11 mouse cellular contexts compared by ENCODE assay signal in genomic region chr19:29418661-29419115, GRCm38 (mm10). TPM values are rescaled to one million over a fixed set of nuclear protein-coding genes. Genes with fewer than 3 reads are reported as not detected.
DNase-seq lines count a peak whose midpoint lies in the region; ATAC-seq lines count a peak whose summit lies in the region.
"Had no signal": no experiment of that assay in that cellular context is flagged by ENCODE, and none has a peak within 500 bp of the region (broad histone marks: within the 10 kb centered on the region; RNA-seq: fewer than 3 reads in every experiment).

No protein-coding gene starts in this region.

- peak; percentile 4 to 8 for DNase-seq in cerebellum, postnatal 10 days
- DNase-seq in cerebellum, postnatal 25 days: no peak
- DNase-seq in heart, adult 8-10 months (ENCODE audit: low spot score): peak; percentile 38
- no peak for DNase-seq in liver, embryonic 13.5 days
- DNase-seq in splenic B cell, adult 2 months (ENCODE audit: low read depth, low spot score): peak; percentile 64
- no peak for DNase-seq in right cerebral cortex, postnatal 25 days
- DNase-seq in ovary, postnatal 36 days (ENCODE audit: low spot score): no peak
- no peak for DNase-seq in left cerebral cortex, adult 9 months (ENCODE audit: low spot score in 2 of 2)

- H3K4me3 ChIP-seq in liver, embryonic 13.5 days (replicated peaks): no peak overlapping the region
- H3K4me3 ChIP-seq: neural tube, embryonic 12.5 days had no signal

- no peak overlapping the region for H3K9ac ChIP-seq in liver, embryonic 13.5 days
- H3K9ac ChIP-seq: neural tube, embryonic 12.5 days had no signal

- peak overlapping the region; percentile 32 for H3K4me2 ChIP-seq in liver, embryonic 13.5 days
- H3K4me2 ChIP-seq: neural tube, embryonic 12.5 days had no signal

- no peaks in the 10 kb centered on the region for H3K9me3 ChIP-seq in liver, embryonic 13.5 days (replicated peaks)
- H3K9me3 ChIP-seq: neural tube, embryonic 12.5 days had no signal

- no peaks in the 10 kb centered on the region for H3K36me3 ChIP-seq in liver, embryonic 13.5 days
- H3K36me3 ChIP-seq in splenic B cell, adult 2 months (ENCODE audit: control insufficient read depth, insufficient read depth, low read length, poor library complexity, severe bottlenecking): no peaks in the 10 kb centered on the region
- H3K36me3 ChIP-seq: neural tube, embryonic 12.5 days had no signal

- peak; percentile 48 for ATAC-seq in liver, embryonic 13.5 days (ENCODE audit: low read depth)

- no peaks in the 10 kb centered on the region for H3K27me3 ChIP-seq in liver, embryonic 13.5 days
- H3K27me3 ChIP-seq in splenic B cell, adult 2 months (ENCODE audit: control insufficient read depth, insufficient read depth, low read length, poor library complexity, severe bottlenecking): no peaks in the 10 kb centered on the region
- H3K27me3 ChIP-seq: neural tube, embryonic 12.5 days had no signal

- peak overlapping the region; percentile 72 for H3K27ac ChIP-seq in liver, embryonic 13.5 days
- H3K27ac ChIP-seq: neural tube, embryonic 12.5 days had no signal

- H3K4me1 ChIP-seq in liver, embryonic 13.5 days (replicated peaks): peaks cover 27% of the 10 kb centered on the region
- H3K4me1 ChIP-seq: neural tube, embryonic 12.5 days had no signal

- 4% methylated on average over 9 of the region's 9 CpGs for WGBS in liver, embryonic 13.5 days (ENCODE audit: insufficient replicate concordance)

RNA-seq across cellular contexts. Expression of gene Pdcd1lg2, which starts 8.0 kb away (rescaled TPM):
- under 1 TPM in 1 of 4 experiments, not detected in 3; 0.31 TPM for total RNA-seq in heart, adult 8-10 months (2022)
- 0.06 TPM in 1 of 2 replicates, not detected in the other for polyA plus RNA-seq in liver, embryonic 13.5 days (2015; fragmentation: Nextera tagmentation; extraction: Ambion mirVana)
- polyA plus RNA-seq: C2C12; embryonic facial prominence, embryonic 14.5 days; neural tube, embryonic 12.5 days had no signal

RNA-seq across cellular contexts. Expression of gene Cd274, which starts 51.4 kb away (rescaled TPM):
- 1 to 10 TPM; 3.0 to 3.6 (median 3.4) TPM for total RNA-seq in heart, adult 8-10 months (2022)
- polyA plus RNA-seq in liver, embryonic 13.5 days (2015; fragmentation: Nextera tagmentation; extraction: Ambion mirVana): 0.16 and 0.31 TPM in 2 replicates

RNA-seq across cellular contexts. Expression of gene Plgrkt, which starts 51.5 kb away (rescaled TPM):
- 10 to 100 TPM; 26.7 to 34.5 (median 28.7) TPM for total RNA-seq in heart, adult 8-10 months (2022)
- 32.8 and 38.5 TPM in 2 replicates for polyA plus RNA-seq in liver, embryonic 13.5 days (2015; fragmentation: Nextera tagmentation; extraction: Ambion mirVana)

Comparison
In these comparisons a context has a peak if more than half of its experiments do, and no peak if none do; other contexts are left out.
1. DNase-seq: peak in cerebellum, postnatal 10 days (2 of 2), heart, adult 8-10 months (single experiment) and splenic B cell, adult 2 months (single experiment); none in cerebellum, postnatal 25 days (0 of 2), liver, embryonic 13.5 days (single experiment), right cerebral cortex, postnatal 25 days (single experiment), ovary, postnatal 36 days (single experiment) and left cerebral cortex, adult 9 months (0 of 2).